Mouse (Mus musculus): ENCODE measurements around the gene Itga9. TPM values are rescaled to one million over a fixed set of nuclear protein-coding genes. Genes with fewer than 3 reads are reported as not detected.

Gene Itga9
- polyA plus RNA-seq, 1 experiment = 6.2 TPM

GRCm38 (mm10) chr9:118677349-118677748 lies 70.9 kb downstream of the Itga9 start:
- H3K36me3 ChIP-seq (ENCODE audit: control insufficient read depth, insufficient read depth, low read length) = no peaks in the 10 kb centered on the region
- H3K27me3 ChIP-seq (ENCODE audit: control insufficient read depth, insufficient read depth, low read length) = no peaks in the 10 kb centered on the region
- H3K4me3 ChIP-seq (ENCODE audit: control insufficient read depth, low read depth, low read length) = no peak overlapping the region
- H3K4me1 ChIP-seq (ENCODE audit: control insufficient read depth, insufficient read depth, low read length) = peaks cover 5% of the 10 kb centered on the region
- no peak overlapping the region for H3K27ac ChIP-seq (ENCODE audit: control insufficient read depth, insufficient read depth, low read depth, low read length)
- TF ChIP-seq POLR2A (IDR thresholded peaks at IDR 0.05; ENCODE audit: control insufficient read depth, low read depth, low read length) = no peak
- no peak for TF ChIP-seq CTCF (IDR thresholded peaks at IDR 0.05; ENCODE audit: control insufficient read depth, insufficient read depth, insufficient replicate concordance, low read depth, low read length)

- no peaks in the 10 kb centered on the region for H3K36me3 ChIP-seq (ENCODE audit: control insufficient read depth, insufficient read depth, low read length)
- no peak overlapping the region for H3K4me3 ChIP-seq (ENCODE audit: control insufficient read depth, low read depth, low read length)
- H3K27ac ChIP-seq (ENCODE audit: control insufficient read depth, insufficient read depth, low read depth, low read length) = no peak overlapping the region
- TF ChIP-seq POLR2A (IDR thresholded peaks at IDR 0.05; ENCODE audit: control insufficient read depth, low read depth, low read length) (no peak), CTCF (IDR thresholded peaks at IDR 0.05; ENCODE audit: control insufficient read depth, insufficient read depth, insufficient replicate concordance, low read depth, low read length) (no peak)
- peaks cover 5% of the 10 kb centered on the region for H3K4me1 ChIP-seq (ENCODE audit: control insufficient read depth, insufficient read depth, low read length)
- H3K27me3 ChIP-seq (ENCODE audit: control insufficient read depth, insufficient read depth, low read length) = no peaks in the 10 kb centered on the region
Observed at GRCm38 (mm10) chr9:118678020-118678750, 71.7 kb downstream of the Itga9 start.

- Histone ChIP-seq H3K27me3 (ENCODE audit: control insufficient read depth, insufficient read depth, low read length) (no peaks in the 10 kb centered on the region), H3K36me3 (ENCODE audit: control insufficient read depth, insufficient read depth, low read length) (no peaks in the 10 kb centered on the region), H3K4me1 (ENCODE audit: control insufficient read depth, insufficient read depth, low read length) (peaks cover 5% of the 10 kb centered on the region), H3K27ac (ENCODE audit: control insufficient read depth, insufficient read depth, low read depth, low read length) (no peak overlapping the region), H3K4me3 (ENCODE audit: control insufficient read depth, low read depth, low read length) (no peak overlapping the region)
- TF ChIP-seq CTCF (IDR thresholded peaks at IDR 0.05; ENCODE audit: control insufficient read depth, insufficient read depth, insufficient replicate concordance, low read depth, low read length) (no peak), POLR2A (IDR thresholded peaks at IDR 0.05; ENCODE audit: control insufficient read depth, low read depth, low read length) (no peak)
Observed at GRCm38 (mm10) chr9:118678759-118679158, 72.3 kb downstream of the Itga9 start.

- H3K27ac ChIP-seq (ENCODE audit: control insufficient read depth, insufficient read depth, low read depth, low read length) = no peak overlapping the region
- H3K4me3 ChIP-seq (ENCODE audit: control insufficient read depth, low read depth, low read length) = no peak overlapping the region
- H3K4me1 ChIP-seq (ENCODE audit: control insufficient read depth, insufficient read depth, low read length) = no peaks in the 10 kb centered on the region
- TF ChIP-seq CTCF (IDR thresholded peaks at IDR 0.05; ENCODE audit: control insufficient read depth, insufficient read depth, insufficient replicate concordance, low read depth, low read length) = no peak
- TF ChIP-seq POLR2A (IDR thresholded peaks at IDR 0.05; ENCODE audit: control insufficient read depth, low read depth, low read length) = no peak
- no peaks in the 10 kb centered on the region for H3K27me3 ChIP-seq (ENCODE audit: control insufficient read depth, insufficient read depth, low read length)
- H3K36me3 ChIP-seq (ENCODE audit: control insufficient read depth, insufficient read depth, low read length) = no peaks in the 10 kb centered on the region
Observed at GRCm38 (mm10) chr9:118681506-118681905, 75.0 kb downstream of the Itga9 start.

DNA sequence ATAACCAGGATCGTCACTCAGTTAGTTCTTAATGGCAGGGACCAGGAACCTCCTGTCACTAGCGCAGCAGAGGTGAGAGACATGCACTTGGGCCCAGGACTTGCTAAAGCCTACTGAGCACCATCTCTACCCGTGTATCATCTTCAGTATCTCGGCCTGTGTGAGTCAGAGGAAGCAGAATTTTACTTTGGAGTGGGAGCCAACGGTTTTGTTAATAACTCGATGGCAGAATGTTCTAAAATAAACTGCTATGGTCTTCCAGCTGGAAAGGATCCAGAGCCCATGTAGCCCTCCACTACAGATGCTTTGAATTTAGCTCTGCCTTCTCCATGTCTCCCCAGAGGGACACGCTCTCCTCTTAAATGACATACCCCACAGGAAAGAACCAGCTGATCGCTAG lies 75.7 kb downstream of the Itga9 start:
- no peaks in the 10 kb centered on the region for H3K4me1 ChIP-seq (ENCODE audit: control insufficient read depth, insufficient read depth, low read length)
- no peaks in the 10 kb centered on the region for H3K27me3 ChIP-seq (ENCODE audit: control insufficient read depth, insufficient read depth, low read length)
- TF ChIP-seq CTCF (IDR thresholded peaks at IDR 0.05; ENCODE audit: control insufficient read depth, insufficient read depth, insufficient replicate concordance, low read depth, low read length) (no peak), POLR2A (IDR thresholded peaks at IDR 0.05; ENCODE audit: control insufficient read depth, low read depth, low read length) (no peak)
- H3K36me3 ChIP-seq (ENCODE audit: control insufficient read depth, insufficient read depth, low read length) = no peaks in the 10 kb centered on the region
- H3K27ac ChIP-seq (ENCODE audit: control insufficient read depth, insufficient read depth, low read depth, low read length) = no peak overlapping the region
- H3K4me3 ChIP-seq (ENCODE audit: control insufficient read depth, low read depth, low read length) = no peak overlapping the region

DNA sequence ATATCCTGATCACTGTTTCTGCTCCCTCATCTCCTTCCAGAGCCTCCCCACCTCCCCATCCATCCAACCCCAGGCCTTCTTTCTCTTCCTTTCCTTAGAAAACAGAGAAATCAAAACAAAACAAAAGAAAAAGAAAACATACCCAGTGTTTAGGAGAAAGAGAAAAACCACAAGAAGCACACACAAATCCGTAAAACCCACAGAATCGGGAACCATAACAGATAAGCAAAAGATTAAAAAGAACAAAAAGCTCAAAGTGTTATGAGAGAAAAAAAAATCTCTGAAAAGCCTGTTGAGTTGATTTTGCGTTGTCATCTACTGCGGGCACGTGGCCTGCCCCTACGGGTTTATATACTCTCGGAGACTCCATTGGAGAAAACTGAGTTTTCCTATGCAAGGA lies 77.0 kb downstream of the Itga9 start:
- H3K27ac ChIP-seq (ENCODE audit: control insufficient read depth, insufficient read depth, low read depth, low read length) = no peak overlapping the region

GRCm38 (mm10) chr9:118684343-118684742 lies 77.9 kb downstream of the Itga9 start:
- Histone ChIP-seq H3K27me3 (ENCODE audit: control insufficient read depth, insufficient read depth, low read length) (no peaks in the 10 kb centered on the region), H3K4me1 (ENCODE audit: control insufficient read depth, insufficient read depth, low read length) (peaks cover 4% of the 10 kb centered on the region), H3K4me3 (ENCODE audit: control insufficient read depth, low read depth, low read length) (no peak overlapping the region), H3K27ac (ENCODE audit: control insufficient read depth, insufficient read depth, low read depth, low read length) (no peak overlapping the region), H3K36me3 (ENCODE audit: control insufficient read depth, insufficient read depth, low read length) (no peaks in the 10 kb centered on the region)
- TF ChIP-seq POLR2A (IDR thresholded peaks at IDR 0.05; ENCODE audit: control insufficient read depth, low read depth, low read length) (no peak), CTCF (IDR thresholded peaks at IDR 0.05; ENCODE audit: control insufficient read depth, insufficient read depth, insufficient replicate concordance, low read depth, low read length) (no peak)

More for the DNA sequence above, 77.0 kb downstream of the Itga9 start:
- H3K4me1 ChIP-seq (ENCODE audit: control insufficient read depth, insufficient read depth, low read length) = no peaks in the 10 kb centered on the region; the same call in 1 of the 2 replicates
- TF ChIP-seq CTCF (IDR thresholded peaks at IDR 0.05; ENCODE audit: control insufficient read depth, insufficient read depth, insufficient replicate concordance, low read depth, low read length) (no peak), POLR2A (IDR thresholded peaks at IDR 0.05; ENCODE audit: control insufficient read depth, low read depth, low read length) (no peak)
- H3K27me3 ChIP-seq (ENCODE audit: control insufficient read depth, insufficient read depth, low read length) = no peaks in the 10 kb centered on the region
- H3K36me3 ChIP-seq (ENCODE audit: control insufficient read depth, insufficient read depth, low read length) = no peaks in the 10 kb centered on the region
- no peak overlapping the region for H3K4me3 ChIP-seq (ENCODE audit: control insufficient read depth, low read depth, low read length)
